Mouse (Mus musculus): Measurements from ENCODE around the gene Parp14.

Gene Parp14

DNA sequence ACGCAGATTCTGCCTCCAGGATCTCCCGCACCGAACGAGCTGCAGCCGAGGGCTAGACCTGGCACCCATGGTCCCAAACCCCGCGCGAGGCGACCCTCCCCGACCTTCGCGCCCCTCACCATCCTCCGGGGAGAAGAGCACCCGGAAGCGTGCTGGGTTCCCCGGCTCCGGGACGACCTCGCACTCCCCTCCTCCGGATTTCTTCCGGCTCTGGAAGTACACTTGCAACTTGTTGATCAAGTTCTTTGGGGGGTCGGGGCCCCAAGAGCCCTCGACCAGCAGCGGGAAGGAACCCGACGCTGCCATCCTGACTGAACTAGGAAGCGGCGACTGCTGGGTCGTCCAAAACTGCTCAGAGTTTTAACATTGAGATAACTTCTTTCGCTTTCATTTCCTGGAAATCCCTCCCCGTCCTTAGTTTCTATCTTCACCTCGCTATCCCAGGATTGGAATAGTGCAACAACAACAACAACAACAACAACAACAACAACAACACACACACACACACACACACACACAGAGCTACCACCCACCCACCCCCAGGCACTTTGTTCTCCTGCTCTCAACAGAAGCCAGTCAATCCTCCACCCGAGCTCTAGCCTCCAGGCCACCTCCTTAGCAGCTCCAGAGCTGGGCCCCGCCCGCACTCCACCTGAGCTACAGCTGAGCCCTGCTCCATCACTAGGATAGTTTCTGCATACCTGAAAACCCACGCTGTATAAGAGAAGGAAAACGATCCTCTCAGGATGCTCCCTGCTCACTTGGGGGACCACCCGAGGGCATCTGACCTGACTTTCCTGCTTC, at the start of gene Parp14:
Parp14 (minus strand) TSS at position 497 of the 804 bp plus-strand sequence.
- Histone ChIP-seq H3K4me1 (replicated peaks; ENCODE audit: low read depth, low read length) (peaks cover 64% of the 10 kb centered on the region), H3K4me3 (replicated peaks; ENCODE audit: low read length) (peak within 1 kb of the TSS; percentile 81), H3K27me3 (ENCODE audit: insufficient read depth, low read length) (peaks cover 12% of the 10 kb centered on the region; the same call in 1 of the 2 replicates), H3K9me3 (ENCODE audit: low read length) (no peaks in the 10 kb centered on the region), H3K36me3 (ENCODE audit: insufficient read depth, low read length) (no peaks in the 10 kb centered on the region)
- TF ChIP-seq NANOG (IDR thresholded peaks at IDR 0.05; ENCODE audit: borderline replicate concordance, low read length) (no peak), CTCF (conservative IDR thresholded peaks at IDR 0.05; ENCODE audit: low read length) (no peak), POU5F1 (IDR thresholded peaks at IDR 0.05; ENCODE audit: borderline replicate concordance, low read length) (no peak)

DNA sequence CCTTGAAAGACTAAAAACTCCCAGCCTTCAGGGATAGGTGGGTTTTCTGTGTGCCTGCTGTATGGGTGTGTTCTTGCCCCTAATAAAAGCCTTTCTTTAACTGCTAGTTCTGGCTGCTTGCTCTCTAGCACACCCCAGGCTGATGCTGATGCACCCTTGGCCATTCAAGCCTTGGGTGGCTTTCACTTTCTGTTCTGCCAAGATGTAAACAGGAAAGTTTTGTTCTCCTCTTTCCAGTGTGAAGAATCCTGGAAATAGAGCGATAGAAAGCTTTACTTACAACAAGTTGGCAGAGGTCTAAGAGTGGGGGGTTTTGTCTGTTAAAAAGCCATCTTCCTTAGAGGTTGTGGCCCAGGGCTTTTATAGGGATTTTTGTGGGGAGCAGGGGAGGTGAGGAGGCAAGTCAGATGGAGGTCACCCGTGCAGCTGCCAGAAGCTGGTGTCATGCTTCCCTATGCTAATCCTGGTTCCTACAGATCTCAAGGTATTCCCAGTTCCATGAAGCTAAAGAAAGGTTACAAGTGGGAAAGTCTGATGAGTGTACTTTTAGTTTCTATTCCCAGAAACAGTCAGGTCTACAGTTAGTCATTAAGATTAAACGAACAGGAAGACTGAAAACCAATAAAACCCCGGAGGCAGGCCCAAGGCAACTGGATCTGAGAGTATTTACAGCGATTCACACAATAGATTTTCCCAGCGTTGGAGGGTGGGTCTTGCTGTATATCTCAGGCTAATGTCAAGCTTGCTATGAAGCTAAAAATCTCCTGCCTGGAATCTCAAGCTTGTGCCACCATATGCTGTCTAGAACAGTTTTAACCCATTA, 47.6 kb upstream of the Parp14 start:
- no peaks in the 10 kb centered on the region for H3K9me3 ChIP-seq (ENCODE audit: low read length)
- H3K36me3 ChIP-seq (ENCODE audit: insufficient read depth, low read length) = no peaks in the 10 kb centered on the region
- TF ChIP-seq POU5F1 (IDR thresholded peaks at IDR 0.05; ENCODE audit: borderline replicate concordance, low read length) = no peak
- no peak for TF ChIP-seq CTCF (conservative IDR thresholded peaks at IDR 0.05; ENCODE audit: low read length)
- TF ChIP-seq NANOG (IDR thresholded peaks at IDR 0.05; ENCODE audit: borderline replicate concordance, low read length) = no peak
- no peaks in the 10 kb centered on the region; the same call in 1 of the 2 replicates for H3K27me3 ChIP-seq (ENCODE audit: insufficient read depth, low read length)
- no peak overlapping the region for H3K4me3 ChIP-seq (replicated peaks; ENCODE audit: low read length)
- H3K4me1 ChIP-seq (replicated peaks; ENCODE audit: low read depth, low read length) = peaks cover 19% of the 10 kb centered on the region

DNA sequence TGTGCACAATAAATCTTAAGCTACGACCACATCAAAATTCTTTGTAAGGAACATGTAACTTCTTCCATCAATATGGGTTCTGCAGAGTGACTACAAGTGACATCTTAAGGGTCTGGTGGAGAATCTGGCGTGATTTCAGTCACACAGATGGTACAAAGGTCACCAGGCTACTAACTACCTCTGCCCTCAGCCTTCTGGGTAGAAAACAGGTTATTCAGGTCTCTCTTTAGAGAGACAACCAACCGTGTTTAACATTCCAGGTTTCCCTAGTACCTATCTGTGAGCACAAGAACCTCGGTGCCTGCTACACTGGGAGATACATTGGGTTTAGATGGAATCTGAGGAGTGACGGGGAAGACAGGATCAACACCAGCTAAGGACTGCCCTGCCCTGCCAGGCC, 43.0 kb upstream of the Parp14 start:
- Histone ChIP-seq H3K4me1 (replicated peaks; ENCODE audit: low read depth, low read length) (peaks cover 28% of the 10 kb centered on the region), H3K4me3 (replicated peaks; ENCODE audit: low read length) (no peak overlapping the region), H3K27me3 (ENCODE audit: insufficient read depth, low read length) (no peaks in the 10 kb centered on the region), H3K36me3 (ENCODE audit: insufficient read depth, low read length) (no peaks in the 10 kb centered on the region), H3K9me3 (ENCODE audit: low read length) (peaks cover 5% of the 10 kb centered on the region)
- TF ChIP-seq CTCF (conservative IDR thresholded peaks at IDR 0.05; ENCODE audit: low read length) (no peak), NANOG (IDR thresholded peaks at IDR 0.05; ENCODE audit: borderline replicate concordance, low read length) (no peak), POU5F1 (IDR thresholded peaks at IDR 0.05; ENCODE audit: borderline replicate concordance, low read length) (no peak)

DNA sequence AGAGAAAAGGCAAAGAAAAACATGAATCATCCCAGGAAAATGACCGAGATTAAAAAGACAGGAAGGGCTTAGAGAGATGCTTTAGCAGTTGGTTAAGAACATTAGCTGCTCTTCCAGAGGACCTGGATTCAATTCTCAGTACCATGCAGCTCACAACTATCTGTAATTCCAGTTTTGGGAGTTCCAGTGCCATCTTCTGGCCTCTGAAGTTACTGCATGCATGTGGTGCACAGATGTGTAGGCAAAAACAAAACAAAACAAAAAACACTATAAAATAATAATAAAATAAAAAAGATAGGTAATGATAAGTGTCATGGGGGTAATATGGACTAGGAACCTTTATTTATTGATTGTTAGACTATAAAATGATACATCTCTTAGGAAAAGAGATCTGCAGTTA, 42.2 kb upstream of the Parp14 start:
- no peak overlapping the region for H3K4me3 ChIP-seq (replicated peaks; ENCODE audit: low read length)
- peaks cover 20% of the 10 kb centered on the region for H3K4me1 ChIP-seq (replicated peaks; ENCODE audit: low read depth, low read length)
- H3K36me3 ChIP-seq (ENCODE audit: insufficient read depth, low read length) = no peaks in the 10 kb centered on the region
- no peak for TF ChIP-seq POU5F1 (IDR thresholded peaks at IDR 0.05; ENCODE audit: borderline replicate concordance, low read length)
- TF ChIP-seq NANOG (IDR thresholded peaks at IDR 0.05; ENCODE audit: borderline replicate concordance, low read length) = no peak
- TF ChIP-seq CTCF (conservative IDR thresholded peaks at IDR 0.05; ENCODE audit: low read length) = peak; percentile 77
- H3K27me3 ChIP-seq (ENCODE audit: insufficient read depth, low read length) = no peaks in the 10 kb centered on the region
- peaks cover 12% of the 10 kb centered on the region for H3K9me3 ChIP-seq (ENCODE audit: low read length)

DNA sequence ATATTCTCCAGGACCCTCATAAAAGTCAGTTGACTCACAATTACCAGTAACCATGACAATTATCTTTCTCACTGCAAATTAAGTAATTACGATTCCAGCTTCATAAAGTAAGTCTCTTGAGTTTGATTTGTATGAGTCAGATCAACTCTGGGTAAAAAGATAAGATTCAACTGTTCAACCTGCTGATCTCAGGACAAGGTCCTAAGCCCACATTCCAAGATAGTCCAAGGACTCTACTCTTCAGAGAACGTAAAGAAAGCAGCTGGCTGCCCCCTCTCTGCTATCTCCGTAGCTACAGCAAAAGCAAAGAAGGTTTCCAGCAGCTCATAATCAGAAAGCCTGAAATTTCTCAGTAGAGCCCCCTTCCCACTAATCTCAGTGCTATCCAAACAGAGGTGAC, 40.1 kb upstream of the Parp14 start:
- Histone ChIP-seq H3K4me3 (replicated peaks; ENCODE audit: low read length) (no peak overlapping the region), H3K36me3 (ENCODE audit: insufficient read depth, low read length) (no peaks in the 10 kb centered on the region), H3K27me3 (ENCODE audit: insufficient read depth, low read length) (no peaks in the 10 kb centered on the region), H3K4me1 (replicated peaks; ENCODE audit: low read depth, low read length) (peaks cover 22% of the 10 kb centered on the region), H3K9me3 (ENCODE audit: low read length) (peaks cover 12% of the 10 kb centered on the region)
- TF ChIP-seq CTCF (conservative IDR thresholded peaks at IDR 0.05; ENCODE audit: low read length) = no peak
- no peak for TF ChIP-seq POU5F1 (IDR thresholded peaks at IDR 0.05; ENCODE audit: borderline replicate concordance, low read length)
- TF ChIP-seq NANOG (IDR thresholded peaks at IDR 0.05; ENCODE audit: borderline replicate concordance, low read length) = no peak

DNA sequence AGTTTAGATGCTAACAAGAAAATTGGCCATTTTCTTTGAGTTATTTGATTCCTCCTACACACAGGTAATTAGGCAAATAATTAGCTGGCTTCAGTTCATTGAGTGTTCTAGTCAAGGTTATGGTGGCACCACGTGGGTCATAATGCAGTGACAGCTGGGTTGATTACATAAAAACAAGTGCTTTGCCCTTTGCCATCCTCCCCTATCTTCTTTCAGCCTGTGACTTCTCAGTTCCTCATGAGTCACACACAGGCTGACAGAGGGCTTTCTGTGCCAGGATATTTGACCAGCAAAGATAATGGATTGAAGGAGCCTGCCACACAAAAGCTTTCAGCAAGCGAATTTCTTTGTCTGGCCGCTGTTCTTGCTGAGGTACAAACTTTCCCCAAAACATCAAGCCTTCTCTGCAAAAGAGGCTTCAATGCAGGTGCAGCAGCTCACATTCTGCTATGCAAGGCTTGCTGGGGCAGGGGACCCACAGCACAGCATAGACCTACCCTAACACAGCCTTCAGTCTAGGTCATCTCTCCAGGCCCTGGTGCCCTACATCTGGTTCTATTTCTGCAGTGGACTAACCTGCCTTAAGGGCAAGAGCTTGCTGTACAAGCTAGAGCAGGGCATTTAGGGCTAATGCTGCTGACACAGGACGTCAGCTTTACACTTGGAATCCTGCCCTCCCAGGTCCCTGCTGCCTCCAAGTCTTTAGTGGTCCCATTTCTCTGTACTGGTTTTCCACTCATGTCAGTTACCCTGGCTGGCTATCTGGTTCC, 36.3 kb upstream of the Parp14 start:
- Histone ChIP-seq H3K9me3 (ENCODE audit: low read length) (peaks cover 19% of the 10 kb centered on the region), H3K36me3 (ENCODE audit: insufficient read depth, low read length) (no peaks in the 10 kb centered on the region), H3K27me3 (ENCODE audit: insufficient read depth, low read length) (no peaks in the 10 kb centered on the region), H3K4me3 (replicated peaks; ENCODE audit: low read length) (no peak overlapping the region), H3K4me1 (replicated peaks; ENCODE audit: low read depth, low read length) (peaks cover 43% of the 10 kb centered on the region)
- TF ChIP-seq CTCF (conservative IDR thresholded peaks at IDR 0.05; ENCODE audit: low read length) (no peak), POU5F1 (IDR thresholded peaks at IDR 0.05; ENCODE audit: borderline replicate concordance, low read length) (no peak), NANOG (IDR thresholded peaks at IDR 0.05; ENCODE audit: borderline replicate concordance, low read length) (no peak)

DNA sequence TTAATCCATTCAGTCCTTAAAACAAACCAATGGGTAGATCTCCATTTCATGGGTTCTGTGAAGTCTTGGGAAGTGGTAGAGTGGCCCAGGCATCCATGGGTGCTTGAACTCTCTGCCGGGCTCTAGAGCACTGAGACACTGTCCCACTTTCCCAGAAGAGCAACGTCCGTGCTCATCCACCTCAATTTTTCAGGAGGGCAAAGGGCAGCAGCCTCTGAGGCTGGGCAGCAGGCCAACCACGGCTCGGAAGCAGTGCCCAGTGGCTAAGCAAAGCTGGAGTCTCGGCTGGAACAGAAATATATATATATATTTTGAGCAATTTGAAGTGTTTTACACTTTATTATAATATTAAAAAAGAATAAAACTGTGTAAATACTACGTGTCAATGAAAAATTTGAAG, 35.5 kb upstream of the Parp14 start:
- Histone ChIP-seq H3K4me3 (replicated peaks; ENCODE audit: low read length) (no peak overlapping the region), H3K27me3 (ENCODE audit: insufficient read depth, low read length) (no peaks in the 10 kb centered on the region), H3K36me3 (ENCODE audit: insufficient read depth, low read length) (no peaks in the 10 kb centered on the region), H3K9me3 (ENCODE audit: low read length) (peaks cover 22% of the 10 kb centered on the region), H3K4me1 (replicated peaks; ENCODE audit: low read depth, low read length) (peaks cover 38% of the 10 kb centered on the region)
- TF ChIP-seq CTCF (conservative IDR thresholded peaks at IDR 0.05; ENCODE audit: low read length) (no peak), NANOG (IDR thresholded peaks at IDR 0.05; ENCODE audit: borderline replicate concordance, low read length) (no peak), POU5F1 (IDR thresholded peaks at IDR 0.05; ENCODE audit: borderline replicate concordance, low read length) (no peak)

Data from E14TG2a.4 (cell line).